Mouse (Mus musculus): ENCODE measurements around the gene Crybg2. TPM values are rescaled to one million over a fixed set of nuclear protein-coding genes. Genes with fewer than 3 reads are reported as not detected.

Gene Crybg2
- total and polyA plus RNA-seq, 3 experiments: 0.46 to 0.60 TPM; not detected in 1

DNA sequence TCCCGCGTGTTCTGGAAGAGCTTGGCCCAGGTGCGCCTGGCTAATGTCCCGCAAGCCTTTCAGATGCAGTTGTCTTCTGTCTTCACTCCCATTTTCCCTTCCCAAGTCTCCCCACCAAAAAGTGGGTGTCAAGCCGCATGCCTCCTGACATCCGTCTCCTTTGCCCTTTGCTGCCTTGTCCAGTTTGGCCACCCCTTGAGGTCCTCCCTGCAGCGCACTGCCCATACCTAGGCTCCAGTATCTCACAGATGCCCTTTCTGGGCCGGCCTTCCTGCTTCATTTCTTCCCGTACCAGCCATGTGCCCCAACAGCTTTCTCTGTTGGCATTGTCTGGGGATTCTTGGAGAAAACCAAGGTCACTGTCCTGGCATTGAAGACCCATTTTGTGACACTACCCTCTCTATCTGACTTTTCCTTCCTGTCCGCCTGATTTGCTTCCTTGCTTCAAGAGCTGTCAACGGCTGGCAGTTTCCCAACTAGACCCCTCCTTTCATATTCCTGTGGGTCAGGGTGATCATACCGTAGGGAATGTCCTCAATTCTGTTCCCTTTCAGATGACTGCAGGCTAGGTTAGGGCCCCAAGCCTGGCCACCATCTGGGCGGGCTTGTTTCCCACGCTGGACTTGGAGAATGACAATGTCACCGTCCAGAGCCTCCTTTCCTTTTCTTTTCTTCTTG lies 64.9 kb downstream of the Crybg2 start:
- Histone ChIP-seq H3K9me3 (replicated peaks) (no peaks in the 10 kb centered on the region), H3K4me1 (ENCODE audit: insufficient read depth, low read depth, low read length) (peaks cover 81% of the 10 kb centered on the region), H3K27me3 (ENCODE audit: insufficient read depth, low read length) (no peaks in the 10 kb centered on the region), H3K4me3 (ENCODE audit: low read depth, low read length) (no peak overlapping the region), H3K36me3 (replicated peaks) (peaks cover 47% of the 10 kb centered on the region)
- no peak for DNase-seq (ENCODE audit: low spot score)
- TF ChIP-seq POLR2AphosphoS5 (IDR thresholded peaks at IDR 0.05; ENCODE audit: insufficient replicate concordance, low read depth, low read length): no peak
- TF ChIP-seq CTCF (IDR thresholded peaks at IDR 0.05; ENCODE audit: low read depth, low read length): no peak
- TF ChIP-seq GATA2 (IDR thresholded peaks at IDR 0.05; ENCODE audit: borderline replicate concordance, low read depth, low read length): no peak
- no peak for TF ChIP-seq TAL1 (conservative IDR thresholded peaks at IDR 0.05; ENCODE audit: low read depth, low read length)
- no peak for TF ChIP-seq GATA1 (IDR thresholded peaks at IDR 0.05; ENCODE audit: borderline replicate concordance, low read length)
- no peak for ATAC-seq (ENCODE audit: extremely low read depth, insufficient number of reproducible peaks, low FRiP score, poor library complexity, severe bottlenecking)

DNA sequence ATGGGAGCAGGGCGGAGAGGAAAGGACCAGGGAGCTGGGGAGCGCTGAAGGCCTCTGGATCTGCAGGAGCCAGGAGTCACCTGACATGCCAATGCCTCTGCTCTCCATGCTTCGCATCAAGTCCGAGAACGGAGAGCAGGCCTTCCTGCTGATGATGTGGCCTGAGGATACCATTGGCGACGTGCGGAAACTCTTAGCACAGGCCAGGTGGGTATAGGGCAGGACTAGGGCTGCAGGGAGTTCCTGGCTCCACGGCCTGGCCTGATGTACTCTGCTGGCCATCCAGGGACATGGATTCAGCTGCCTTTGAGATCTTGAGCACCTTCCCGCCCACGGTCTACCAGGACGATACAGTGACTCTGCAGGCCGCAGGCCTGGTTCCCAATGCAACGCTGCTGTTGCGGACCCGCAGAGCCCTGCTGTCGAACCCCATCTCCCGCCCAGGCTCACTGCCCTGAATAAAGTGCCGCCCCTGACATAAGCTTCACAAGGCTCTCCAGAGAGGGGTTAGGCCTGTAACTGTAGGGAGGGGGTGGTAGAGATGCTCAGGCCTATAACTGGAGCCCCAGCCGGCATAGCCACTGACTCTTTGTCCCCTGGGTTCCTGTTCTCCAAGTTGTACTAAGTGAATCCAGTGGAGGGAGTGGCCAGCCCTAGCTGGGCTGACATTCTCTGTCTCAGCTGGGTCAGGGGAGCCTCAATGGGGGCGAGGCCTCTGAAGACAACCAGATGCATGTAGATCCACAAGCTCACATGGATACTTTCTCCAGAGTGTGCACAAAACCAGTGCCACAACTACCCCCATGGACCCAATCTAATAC lies 65.9 kb downstream of the Crybg2 start:
- H3K4me3 ChIP-seq (ENCODE audit: low read depth, low read length): peak overlapping the region; percentile 48; the same call in 1 of the 2 replicates
- ATAC-seq (ENCODE audit: extremely low read depth, insufficient number of reproducible peaks, low FRiP score, poor library complexity, severe bottlenecking): no peak
- H3K27me3 ChIP-seq (ENCODE audit: insufficient read depth, low read length): no peaks in the 10 kb centered on the region
- peaks cover 57% of the 10 kb centered on the region for H3K36me3 ChIP-seq (replicated peaks)
- peaks cover 80% of the 10 kb centered on the region for H3K4me1 ChIP-seq (ENCODE audit: insufficient read depth, low read depth, low read length)
- TF ChIP-seq GATA2 (IDR thresholded peaks at IDR 0.05; ENCODE audit: borderline replicate concordance, low read depth, low read length) (no peak), POLR2AphosphoS5 (IDR thresholded peaks at IDR 0.05; ENCODE audit: insufficient replicate concordance, low read depth, low read length) (no peak), TAL1 (conservative IDR thresholded peaks at IDR 0.05; ENCODE audit: low read depth, low read length) (no peak), GATA1 (IDR thresholded peaks at IDR 0.05; ENCODE audit: borderline replicate concordance, low read length) (no peak), CTCF (IDR thresholded peaks at IDR 0.05; ENCODE audit: low read depth, low read length) (no peak)
- no peaks in the 10 kb centered on the region for H3K9me3 ChIP-seq (replicated peaks)
- no peak for DNase-seq (ENCODE audit: low spot score)

DNA sequence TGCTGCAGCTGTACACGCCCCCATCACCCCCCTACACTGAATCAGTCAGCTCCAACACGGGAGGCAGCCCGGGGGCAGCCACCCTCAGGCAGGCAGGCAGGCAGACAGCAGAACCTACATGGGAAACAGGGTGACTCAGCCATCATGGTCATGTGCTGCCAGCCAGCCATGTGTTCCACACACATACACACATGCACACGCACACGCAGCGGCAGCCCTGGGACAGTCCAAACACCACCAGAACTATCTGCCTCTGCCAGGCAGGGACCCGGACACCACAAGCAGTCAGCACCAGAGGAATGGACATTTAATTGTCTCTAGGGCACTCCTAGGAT lies 66.5 kb downstream of the Crybg2 start:
- Histone ChIP-seq H3K4me3 (ENCODE audit: low read depth, low read length) (peak overlapping the region; percentile 48; the same call in 1 of the 2 replicates), H3K9me3 (replicated peaks) (no peaks in the 10 kb centered on the region), H3K36me3 (replicated peaks) (peaks cover 62% of the 10 kb centered on the region), H3K4me1 (ENCODE audit: insufficient read depth, low read depth, low read length) (peaks cover 82% of the 10 kb centered on the region), H3K27me3 (ENCODE audit: insufficient read depth, low read length) (no peaks in the 10 kb centered on the region)
- no peak for ATAC-seq (ENCODE audit: extremely low read depth, insufficient number of reproducible peaks, low FRiP score, poor library complexity, severe bottlenecking)
- no peak for TF ChIP-seq CTCF (IDR thresholded peaks at IDR 0.05; ENCODE audit: low read depth, low read length)
- TF ChIP-seq GATA2 (IDR thresholded peaks at IDR 0.05; ENCODE audit: borderline replicate concordance, low read depth, low read length): no peak
- no peak for TF ChIP-seq POLR2AphosphoS5 (IDR thresholded peaks at IDR 0.05; ENCODE audit: insufficient replicate concordance, low read depth, low read length)
- no peak for TF ChIP-seq TAL1 (conservative IDR thresholded peaks at IDR 0.05; ENCODE audit: low read depth, low read length)
- no peak for TF ChIP-seq GATA1 (IDR thresholded peaks at IDR 0.05; ENCODE audit: borderline replicate concordance, low read length)
- no peak for DNase-seq (ENCODE audit: low spot score)

DNA sequence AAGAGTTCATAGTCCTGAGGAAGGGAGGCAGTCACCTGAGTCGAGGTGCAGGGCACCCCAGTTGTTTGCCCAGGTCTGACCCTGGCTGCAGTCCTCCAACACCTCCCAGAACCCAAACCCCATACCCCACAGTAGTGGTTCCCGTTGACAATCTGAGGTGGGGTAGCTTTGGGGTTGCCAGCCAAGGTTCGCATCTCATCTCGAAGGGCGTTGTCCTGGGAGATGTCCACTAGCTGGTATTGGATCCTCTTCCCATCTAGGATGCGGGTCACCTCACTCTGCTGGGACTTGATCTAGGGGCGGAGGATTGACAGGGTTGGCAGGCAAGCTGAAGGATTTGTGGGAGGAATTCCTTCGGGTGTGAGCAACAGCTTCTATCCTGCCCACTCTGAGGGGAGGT lies 67.2 kb downstream of the Crybg2 start:
- Histone ChIP-seq H3K36me3 (replicated peaks) (peaks cover 69% of the 10 kb centered on the region), H3K4me1 (ENCODE audit: insufficient read depth, low read depth, low read length) (peaks cover 86% of the 10 kb centered on the region), H3K4me3 (ENCODE audit: low read depth, low read length) (peak overlapping the region; percentile 89), H3K9me3 (replicated peaks) (no peaks in the 10 kb centered on the region), H3K27me3 (ENCODE audit: insufficient read depth, low read length) (no peaks in the 10 kb centered on the region)
- TF ChIP-seq TAL1 (conservative IDR thresholded peaks at IDR 0.05; ENCODE audit: low read depth, low read length) (no peak), CTCF (IDR thresholded peaks at IDR 0.05; ENCODE audit: low read depth, low read length) (no peak), GATA1 (IDR thresholded peaks at IDR 0.05; ENCODE audit: borderline replicate concordance, low read length) (no peak), GATA2 (IDR thresholded peaks at IDR 0.05; ENCODE audit: borderline replicate concordance, low read depth, low read length) (no peak), POLR2AphosphoS5 (IDR thresholded peaks at IDR 0.05; ENCODE audit: insufficient replicate concordance, low read depth, low read length) (no peak)
- ATAC-seq (ENCODE audit: extremely low read depth, insufficient number of reproducible peaks, low FRiP score, poor library complexity, severe bottlenecking) (no peak), DNase-seq (ENCODE audit: low spot score) (no peak)

DNA sequence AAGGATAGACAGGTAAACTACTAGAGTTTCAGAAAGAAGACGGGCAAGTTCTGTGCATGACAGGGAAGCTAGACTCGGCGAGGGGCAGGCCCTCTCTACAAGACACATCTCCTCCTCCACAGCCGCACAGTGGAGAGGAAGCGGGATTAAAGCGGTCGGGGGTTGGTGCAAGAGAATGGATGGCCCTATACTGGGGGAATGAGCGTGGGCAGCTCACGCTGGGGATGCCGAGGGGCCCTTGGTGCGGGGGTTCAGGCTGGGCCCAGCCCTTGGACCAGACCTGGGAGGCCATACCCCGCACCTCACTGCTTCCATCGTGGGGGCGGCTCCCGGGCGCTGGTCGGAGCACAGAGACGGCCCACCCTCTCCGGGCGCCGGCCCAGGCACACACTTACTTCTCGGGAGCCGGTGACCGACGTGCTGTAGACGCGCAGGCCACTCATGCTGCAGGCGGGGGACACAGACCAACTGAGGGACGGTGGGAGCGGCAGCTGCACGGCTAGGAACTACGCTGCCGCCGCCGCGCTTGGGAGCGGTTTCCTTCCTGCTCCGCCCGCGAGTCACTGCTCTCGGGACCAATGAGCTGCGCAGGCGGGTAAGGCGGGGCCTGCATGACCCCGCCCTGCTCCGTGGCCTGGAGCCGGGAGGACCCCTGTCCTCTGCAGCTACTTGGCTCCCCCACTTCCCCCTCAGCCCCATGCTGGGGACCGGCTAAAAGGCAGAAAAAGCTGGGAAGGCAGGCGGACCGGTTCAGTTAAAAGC lies 67.8 kb downstream of the Crybg2 start, which contains the start of gene Sh3bgrl3:
Sh3bgrl3 (minus strand) TSS at position 569 of the 762 bp plus-strand sequence.
- ATAC-seq (ENCODE audit: extremely low read depth, insufficient number of reproducible peaks, low FRiP score, poor library complexity, severe bottlenecking): peak; percentile 70

More for the DNA sequence above, 67.8 kb downstream of the Crybg2 start, which contains the start of gene Sh3bgrl3:
- no peaks in the 10 kb centered on the region for H3K27me3 ChIP-seq (ENCODE audit: insufficient read depth, low read length)
- peaks cover 88% of the 10 kb centered on the region for H3K4me1 ChIP-seq (ENCODE audit: insufficient read depth, low read depth, low read length)
- no peaks in the 10 kb centered on the region for H3K9me3 ChIP-seq (replicated peaks)
- H3K4me3 ChIP-seq (ENCODE audit: low read depth, low read length): peak within 1 kb of the TSS; percentile 89
- DNase-seq (ENCODE audit: low spot score): peak; percentile 98
- peaks cover 75% of the 10 kb centered on the region for H3K36me3 ChIP-seq (replicated peaks)
- TF ChIP-seq CTCF (IDR thresholded peaks at IDR 0.05; ENCODE audit: low read depth, low read length): no peak
- no peak for TF ChIP-seq POLR2AphosphoS5 (IDR thresholded peaks at IDR 0.05; ENCODE audit: insufficient replicate concordance, low read depth, low read length)
- TF ChIP-seq GATA2 (IDR thresholded peaks at IDR 0.05; ENCODE audit: borderline replicate concordance, low read depth, low read length): no peak
- no peak for TF ChIP-seq TAL1 (conservative IDR thresholded peaks at IDR 0.05; ENCODE audit: low read depth, low read length)
- no peak for TF ChIP-seq GATA1 (IDR thresholded peaks at IDR 0.05; ENCODE audit: borderline replicate concordance, low read length)
